Mouse (Mus musculus) hindbrain, embryonic 10.5 days (tissue): ENCODE data around the gene Hoxd3. TPM values are rescaled to one million over a fixed set of nuclear protein-coding genes. Genes with fewer than 3 reads are reported as not detected.

Source experiments
- DNase-seq: peaks from one replicate; pipeline ENCODE4 v3.0.0-alpha.2; 2017; ENCODE audit warnings: low spot score
- H3K27ac ChIP-seq: fragments of 300-500 bp; sonication (generic); 2 replicates; pipeline ENCODE4 v1.5.1; 2016; ENCODE audit warnings: mild to moderate bottlenecking, moderate library complexity
- H3K27me3 ChIP-seq: fragments of 300-500 bp; sonication (generic); 2 replicates; pipeline ENCODE4 v1.6.1; 2016; ENCODE audit warnings: mild to moderate bottlenecking; ENCODE audit not compliant: poor library complexity, insufficient read depth, severe bottlenecking
- H3K36me3 ChIP-seq: fragments of 300-500 bp; sonication (generic); 2 replicates; pipeline ENCODE4 v1.6.1; 2016; ENCODE audit warnings: mild to moderate bottlenecking, moderate library complexity
- H3K4me1 ChIP-seq: fragments of 300-500 bp; sonication (generic); replicated peaks from 2 replicates; pipeline ENCODE4 v1.6.1; 2016; ENCODE audit warnings: mild to moderate bottlenecking
- H3K4me3 ChIP-seq: fragments of 300-500 bp; sonication (generic); 2 replicates; pipeline ENCODE4 v1.5.1; 2016; ENCODE audit warnings: mild to moderate bottlenecking, moderate library complexity
- H3K9me3 ChIP-seq: fragments of 300-500 bp; sonication (generic); 2 replicates; pipeline ENCODE4 v1.6.1; 2016; ENCODE audit warnings: mild to moderate bottlenecking, moderate library complexity
- WGBS: fragments of 180-500 bp; shearing (Covaris S2); methylation state at CpG from one replicate; pipeline ENCODE4 v1.1.7; 2016; 5-methylcytosine and 5-hydroxymethylcytosine counted together
- microRNA counts: library from miRNA; unstranded; fragments of <30 nt; microRNA quantifications from one replicate; lab custom pipeline; 2017
- polyA plus RNA-seq: library from polyadenylated mRNA; unstranded; fragments of >200 nt; fragmentation: Nextera tagmentation; extraction: Ambion mirVana; gene quantifications from 2 replicates; pipeline ENCODE4 v1.2.1, GENCODE M21; 2016

The Hoxd3 gene
- polyA plus RNA-seq, 1 experiment from 2014 or later, result 55.9 TPM

- Histone ChIP-seq H3K4me3 (peak overlapping the region; percentile 58), H3K36me3 (no peaks in the 10 kb centered on the region), H3K27ac (no peak overlapping the region), H3K27me3 (peaks cover 99% of the 10 kb centered on the region), H3K4me1 (peaks cover 20% of the 10 kb centered on the region), H3K9me3 (no peaks in the 10 kb centered on the region)
- 7% methylated on average over 13 of the region's 13 CpGs for WGBS
- no peak for DNase-seq
These were observed 50.2 kb downstream of the Hoxd3 start for GRCm38 (mm10) chr2:74761941-74762340.

GRCm38 (mm10) chr2:74762522-74763244 is 51.0 kb downstream of the Hoxd3 start, which contains the start of gene Hoxd1:
Gene Hoxd1, plus strand, starts transcription at chr2:74762980.
- peak; percentile 77 for DNase-seq

DNA sequence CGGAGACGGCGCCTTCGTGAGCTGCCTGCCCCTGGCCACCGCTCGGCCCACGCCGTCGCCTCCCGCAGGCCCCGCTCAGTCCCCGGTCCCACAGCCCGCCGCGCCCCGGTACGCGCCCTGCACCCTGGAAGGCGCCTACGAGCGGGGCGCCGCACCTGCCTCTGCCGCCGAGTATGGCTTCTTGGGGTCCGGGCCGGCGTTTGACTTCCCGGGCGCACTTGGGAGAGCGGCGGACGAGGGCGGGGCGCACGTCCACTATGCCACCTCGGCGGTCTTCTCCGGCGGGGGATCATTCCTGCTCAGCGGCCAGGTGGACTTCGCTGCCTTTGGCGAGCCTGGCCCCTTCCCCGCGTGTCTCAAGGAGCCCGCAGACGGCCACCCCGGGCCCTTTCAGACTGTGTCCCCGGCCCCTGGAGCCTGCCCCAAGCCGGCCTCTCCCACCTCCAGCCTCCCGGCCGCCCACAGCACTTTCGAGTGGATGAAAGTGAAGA is 51.6 kb downstream of the Hoxd3 start:
- H3K36me3 ChIP-seq, result no peaks in the 10 kb centered on the region
- peak overlapping the region; percentile 58 for H3K4me3 ChIP-seq
- DNase-seq, result peak; percentile 33
- H3K9me3 ChIP-seq, result no peaks in the 10 kb centered on the region
- 1% methylated on average over 52 of the region's 53 CpGs for WGBS
- peaks cover 20% of the 10 kb centered on the region for H3K4me1 ChIP-seq
- peaks cover 89% of the 10 kb centered on the region for H3K27me3 ChIP-seq
- H3K27ac ChIP-seq, result no peak overlapping the region

More at GRCm38 (mm10) chr2:74762522-74763244, 51.0 kb downstream of the Hoxd3 start, which contains the start of gene Hoxd1:
- H3K36me3 ChIP-seq, result no peaks in the 10 kb centered on the region
- no peaks in the 10 kb centered on the region for H3K9me3 ChIP-seq
- H3K4me1 ChIP-seq, result peaks cover 20% of the 10 kb centered on the region
- under 1% methylated on average over 61 of the region's 61 CpGs for WGBS
- H3K4me3 ChIP-seq, result peak within 1 kb of the TSS; percentile 58
- no peak within 1 kb of the TSS for H3K27ac ChIP-seq
- H3K27me3 ChIP-seq, result peaks cover 94% of the 10 kb centered on the region

GRCm38 (mm10) chr2:74763976-74764375 is 52.2 kb downstream of the Hoxd3 start:
- DNase-seq, result no peak
- Histone ChIP-seq H3K9me3 (no peaks in the 10 kb centered on the region), H3K4me3 (no peak overlapping the region), H3K4me1 (peaks cover 20% of the 10 kb centered on the region), H3K27ac (no peak overlapping the region), H3K27me3 (peaks cover 89% of the 10 kb centered on the region), H3K36me3 (no peaks in the 10 kb centered on the region)
- WGBS, result 55% methylated on average over 10 of the region's 10 CpGs

- Histone ChIP-seq H3K4me1 (no peaks in the 10 kb centered on the region), H3K4me3 (no peak overlapping the region), H3K9me3 (no peaks in the 10 kb centered on the region), H3K36me3 (no peaks in the 10 kb centered on the region), H3K27me3 (peaks cover 6% of the 10 kb centered on the region; the same call in 1 of the 2 replicates), H3K27ac (no peak overlapping the region)
- 88% methylated on average over 2 of the region's 2 CpGs for WGBS
- no peak for DNase-seq
These were observed 62.6 kb downstream of the Hoxd3 start for GRCm38 (mm10) chr2:74774359-74774758.

- H3K27ac ChIP-seq, result no peak overlapping the region
- H3K4me1 ChIP-seq, result no peaks in the 10 kb centered on the region
- H3K9me3 ChIP-seq, result no peaks in the 10 kb centered on the region
- no peak overlapping the region for H3K4me3 ChIP-seq
- 69% methylated on average over 13 of the region's 13 CpGs for WGBS
- H3K27me3 ChIP-seq, result peaks cover 9% of the 10 kb centered on the region; the same call in 1 of the 2 replicates
- no peak for DNase-seq
- no peaks in the 10 kb centered on the region for H3K36me3 ChIP-seq
These were observed 66.0 kb downstream of the Hoxd3 start for GRCm38 (mm10) chr2:74777536-74778275.

GRCm38 (mm10) chr2:74781386-74781785 is 69.7 kb downstream of the Hoxd3 start:
- 80% methylated on average over 5 of the region's 5 CpGs for WGBS
- Histone ChIP-seq H3K4me3 (no peak overlapping the region), H3K27ac (no peak overlapping the region), H3K9me3 (no peaks in the 10 kb centered on the region), H3K4me1 (no peaks in the 10 kb centered on the region), H3K27me3 (peaks cover 9% of the 10 kb centered on the region; the same call in 1 of the 2 replicates), H3K36me3 (no peaks in the 10 kb centered on the region)
- DNase-seq, result no peak

DNA sequence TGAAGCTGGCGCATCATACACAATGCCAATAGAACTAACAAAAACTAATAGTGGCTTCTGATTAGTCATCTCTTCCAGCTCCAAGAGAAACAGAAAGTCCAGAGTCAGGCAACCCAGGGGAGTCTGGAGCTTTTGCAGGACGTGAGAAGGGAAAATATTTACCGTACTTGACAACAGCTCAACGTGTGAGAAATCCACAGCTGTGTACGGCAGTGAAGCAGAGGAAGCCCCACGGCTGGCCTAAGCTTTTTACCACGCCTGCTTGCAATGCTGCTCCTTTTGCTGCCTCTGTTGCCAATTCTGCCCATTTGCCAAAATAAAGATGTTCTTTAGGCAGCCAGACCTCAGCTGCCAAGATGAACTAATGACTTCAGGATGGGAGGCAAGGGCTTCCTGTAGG is 83.8 kb downstream of the Hoxd3 start:
- no peak overlapping the region for H3K27ac ChIP-seq
- H3K36me3 ChIP-seq, result no peaks in the 10 kb centered on the region
- 69% methylated on average over 7 of the region's 7 CpGs for WGBS
- no peaks in the 10 kb centered on the region for H3K9me3 ChIP-seq
- no peaks in the 10 kb centered on the region for H3K4me1 ChIP-seq
- no peaks in the 10 kb centered on the region for H3K27me3 ChIP-seq
- H3K4me3 ChIP-seq, result no peak overlapping the region
- no peak for DNase-seq

MicroRNA genes within 50 kb of the gene (microRNA counts, 519-probe panel; counts per million panel counts)
- microRNA mmu-miR-10b (lab: Ali Mortazavi, UCI), result 2,824 counts per million, percentile 81 among the panel's probes with 10 or more counts

Other genes with a start within 250 kb of the Hoxd3 start
- gene Lnpk, start 132.5 kb upstream of the Hoxd3 start, polyA plus RNA-seq, result 38.9 and 41.1 TPM in 2 replicates
- gene Evx2, start 52.4 kb upstream of the Hoxd3 start, polyA plus RNA-seq, result 0.19 and 0.47 TPM in 2 replicates
- not detected in 2 replicates for gene Hoxd13, start 43.6 kb upstream of the Hoxd3 start, polyA plus RNA-seq
- gene Hoxd12, start 36.9 kb upstream of the Hoxd3 start, polyA plus RNA-seq, result not detected in 2 replicates
- not detected in 2 replicates for gene Hoxd11, start 32.4 kb upstream of the Hoxd3 start, polyA plus RNA-seq
- gene Hoxd10, start 20.0 kb upstream of the Hoxd3 start, polyA plus RNA-seq, result not detected in 2 replicates
- not detected in 2 replicates for gene Hoxd9, start 14.2 kb upstream of the Hoxd3 start, polyA plus RNA-seq
- not detected in 2 replicates for gene Hoxd8, start 7.3 kb upstream of the Hoxd3 start, polyA plus RNA-seq
- 0.14 and 2.6 TPM in 2 replicates for gene Hoxd4, start within 50 bp of the Hoxd3 start, polyA plus RNA-seq
- not detected in 2 replicates for gene Gm28230, start 14.8 kb downstream of the Hoxd3 start, polyA plus RNA-seq
- 0.14 and 0.60 TPM in 2 replicates for gene Hoxd1, start 51.1 kb downstream of the Hoxd3 start, polyA plus RNA-seq
- 106 and 111 TPM in 2 replicates for gene Mtx2, start 113.9 kb downstream of the Hoxd3 start, polyA plus RNA-seq